Mouse (Mus musculus): ENCODE data around the gene Zbtb7b.

GRCm38 (mm10) chr3:89436176-89437113 is 41.9 kb upstream of the Zbtb7b start, which contains the start of gene Pbxip1:
- TF ChIP-seq POLR2A (IDR thresholded peaks at IDR 0.05; ENCODE audit: borderline replicate concordance, low read depth, low read length) (no peak), CTCF (IDR thresholded peaks at IDR 0.05; ENCODE audit: low read depth, low read length) (no peak)

Measured in bone marrow macrophage, adult 2 months (primary cell).